Mouse (Mus musculus): ENCODE data around the gene Cnppd1. TPM values are rescaled to one million over a fixed set of nuclear protein-coding genes. Genes with fewer than 3 reads are reported as not detected.
A peak's percentile ranks its signal among the peaks of the same experiment; 100 is the strongest.

Gene Cnppd1
- polyA plus RNA-seq, 1 experiment from 2014 or later: 67.8 TPM

- Histone ChIP-seq H3K9ac (replicated peaks; ENCODE audit: low read depth) (no peak overlapping the region), H3K4me1 (ENCODE audit: insufficient read depth, low read depth, low read length) (peaks cover 10% of the 10 kb centered on the region; the same call in 1 of the 2 replicates), H3K27ac (ENCODE audit: low read length) (no peak overlapping the region), H3K4me3 (ENCODE audit: low read depth, low read length) (no peak overlapping the region), H3K27me3 (replicated peaks; ENCODE audit: insufficient read depth, low read length) (no peaks in the 10 kb centered on the region), H3K4me2 (replicated peaks; ENCODE audit: low read depth, low read length) (no peak overlapping the region), H3K9me3 (ENCODE audit: low read length) (no peaks in the 10 kb centered on the region), H3K36me3 (ENCODE audit: insufficient read depth, low read length) (peaks cover 32% of the 10 kb centered on the region)
- ATAC-seq (no peak), DNase-seq (ENCODE audit: low spot score) (peak; percentile 17)
- TF ChIP-seq CTCF (IDR thresholded peaks at IDR 0.05) (no peak), EP300 (IDR thresholded peaks at IDR 0.05) (no peak)
Measured at GRCm38 (mm10) chr1:75187126-75187525, 44.6 kb upstream of the Cnppd1 start.

- ATAC-seq (no peak), DNase-seq (ENCODE audit: low spot score) (no peak)
- Histone ChIP-seq H3K4me1 (ENCODE audit: insufficient read depth, low read depth, low read length) (peaks cover 3% of the 10 kb centered on the region; the same call in 1 of the 2 replicates), H3K9ac (replicated peaks; ENCODE audit: low read depth) (no peak overlapping the region), H3K36me3 (ENCODE audit: insufficient read depth, low read length) (peaks cover 32% of the 10 kb centered on the region), H3K9me3 (ENCODE audit: low read length) (no peaks in the 10 kb centered on the region), H3K27me3 (replicated peaks; ENCODE audit: insufficient read depth, low read length) (no peaks in the 10 kb centered on the region), H3K4me3 (ENCODE audit: low read depth, low read length) (no peak overlapping the region), H3K27ac (ENCODE audit: low read length) (no peak overlapping the region), H3K4me2 (replicated peaks; ENCODE audit: low read depth, low read length) (no peak overlapping the region)
- no peak for TF ChIP-seq CTCF (IDR thresholded peaks at IDR 0.05)
- TF ChIP-seq EP300 (IDR thresholded peaks at IDR 0.05): no peak
- 91% methylated on average over 11 of the region's 11 CpGs for WGBS
Measured at GRCm38 (mm10) chr1:75185495-75185894, 43.0 kb upstream of the Cnppd1 start.

- H3K36me3 ChIP-seq (ENCODE audit: insufficient read depth, low read length): peaks cover 32% of the 10 kb centered on the region
- no peaks in the 10 kb centered on the region for H3K27me3 ChIP-seq (replicated peaks; ENCODE audit: insufficient read depth, low read length)
- ATAC-seq: no peak
- H3K4me3 ChIP-seq (ENCODE audit: low read depth, low read length): no peak overlapping the region
- H3K4me1 ChIP-seq (ENCODE audit: insufficient read depth, low read depth, low read length): no peaks in the 10 kb centered on the region; the same call in none of the 2 replicates
- H3K27ac ChIP-seq (ENCODE audit: low read length): no peak overlapping the region
- no peak for TF ChIP-seq EP300 (IDR thresholded peaks at IDR 0.05)
- TF ChIP-seq CTCF (IDR thresholded peaks at IDR 0.05): peak; percentile 32
- H3K9me3 ChIP-seq (ENCODE audit: low read length): no peaks in the 10 kb centered on the region
- no peak overlapping the region for H3K9ac ChIP-seq (replicated peaks; ENCODE audit: low read depth)
- no peak for DNase-seq (ENCODE audit: low spot score)
- H3K4me2 ChIP-seq (replicated peaks; ENCODE audit: low read depth, low read length): no peak overlapping the region
- 79% methylated on average over 4 of the region's 4 CpGs for WGBS
Measured at GRCm38 (mm10) chr1:75182160-75182559, 39.6 kb upstream of the Cnppd1 start.

- H3K36me3 ChIP-seq (ENCODE audit: insufficient read depth, low read length): peaks cover 32% of the 10 kb centered on the region
- H3K4me3 ChIP-seq (ENCODE audit: low read depth, low read length): no peak overlapping the region
- no peaks in the 10 kb centered on the region for H3K9me3 ChIP-seq (ENCODE audit: low read length)
- ATAC-seq: no peak
- WGBS: 87% methylated on average over 4 of the region's 4 CpGs
- H3K4me1 ChIP-seq (ENCODE audit: insufficient read depth, low read depth, low read length): no peaks in the 10 kb centered on the region; the same call in none of the 2 replicates
- no peak overlapping the region for H3K4me2 ChIP-seq (replicated peaks; ENCODE audit: low read depth, low read length)
- H3K27ac ChIP-seq (ENCODE audit: low read length): no peak overlapping the region
- TF ChIP-seq CTCF (IDR thresholded peaks at IDR 0.05): no peak
- no peak for TF ChIP-seq EP300 (IDR thresholded peaks at IDR 0.05)
- no peak overlapping the region for H3K9ac ChIP-seq (replicated peaks; ENCODE audit: low read depth)
- no peaks in the 10 kb centered on the region for H3K27me3 ChIP-seq (replicated peaks; ENCODE audit: insufficient read depth, low read length)
- DNase-seq (ENCODE audit: low spot score): no peak
Measured at GRCm38 (mm10) chr1:75181377-75181870, 38.9 kb upstream of the Cnppd1 start.

- Histone ChIP-seq H3K9ac (replicated peaks; ENCODE audit: low read depth) (no peak overlapping the region), H3K36me3 (ENCODE audit: insufficient read depth, low read length) (peaks cover 28% of the 10 kb centered on the region), H3K4me1 (ENCODE audit: insufficient read depth, low read depth, low read length) (no peaks in the 10 kb centered on the region; the same call in none of the 2 replicates), H3K27me3 (replicated peaks; ENCODE audit: insufficient read depth, low read length) (no peaks in the 10 kb centered on the region), H3K4me3 (ENCODE audit: low read depth, low read length) (no peak overlapping the region), H3K27ac (ENCODE audit: low read length) (no peak overlapping the region), H3K4me2 (replicated peaks; ENCODE audit: low read depth, low read length) (peak overlapping the region; percentile 92), H3K9me3 (ENCODE audit: low read length) (no peaks in the 10 kb centered on the region)
- no peak for TF ChIP-seq CTCF (IDR thresholded peaks at IDR 0.05)
- no peak for TF ChIP-seq EP300 (IDR thresholded peaks at IDR 0.05)
- ATAC-seq (no peak), DNase-seq (ENCODE audit: low spot score) (no peak)
- WGBS: 23% methylated on average over 6 of the region's 7 CpGs
Measured at GRCm38 (mm10) chr1:75180741-75181140, 38.2 kb upstream of the Cnppd1 start.

- under 1% methylated on average over 31 of the region's 31 CpGs for WGBS
- DNase-seq (ENCODE audit: low spot score): peak; percentile 95
- Histone ChIP-seq H3K36me3 (ENCODE audit: insufficient read depth, low read length) (peaks cover 22% of the 10 kb centered on the region), H3K9ac (replicated peaks; ENCODE audit: low read depth) (peak within 1 kb of the TSS; percentile 29; the same call in 1 of the 2 replicates), H3K4me3 (ENCODE audit: low read depth, low read length) (peak within 1 kb of the TSS; percentile 52), H3K27ac (ENCODE audit: low read length) (no peak within 1 kb of the TSS), H3K27me3 (replicated peaks; ENCODE audit: insufficient read depth, low read length) (no peaks in the 10 kb centered on the region), H3K9me3 (ENCODE audit: low read length) (no peaks in the 10 kb centered on the region), H3K4me2 (replicated peaks; ENCODE audit: low read depth, low read length) (peak within 1 kb of the TSS; percentile 92), H3K4me1 (ENCODE audit: insufficient read depth, low read depth, low read length) (no peaks in the 10 kb centered on the region; the same call in none of the 2 replicates)
- no peak for TF ChIP-seq EP300 (IDR thresholded peaks at IDR 0.05)
- peak; percentile 95 for ATAC-seq
Measured at GRCm38 (mm10) chr1:75180105-75180590, 37.6 kb upstream of the Cnppd1 start, which contains the start of gene Abcb6. Abcb6 (minus strand) TSS chr1:75180392.

All from lung, postnatal 0 days (tissue).